Mouse (Mus musculus) liver, embryonic 14.5 days (tissue): ENCODE results near the gene Gm1604a.
"Not testable (repeated sequence)": the region's sequence is repeated elsewhere in the genome, so short reads cannot be mapped to it uniquely, and the experiment has no call there.

Experiments used
- CTCF ChIP-seq: IDR thresholded peaks from 2 replicates; pipeline ENCODE4 v1.5.1; 2016; ENCODE audit warnings: antibody characterized with exemption, low read depth, control low read depth
- EP300 ChIP-seq: IDR thresholded peaks from 2 replicates; pipeline ENCODE4 v1.6.1; 2016; ENCODE audit warnings: antibody characterized with exemption, low read depth

DNA sequence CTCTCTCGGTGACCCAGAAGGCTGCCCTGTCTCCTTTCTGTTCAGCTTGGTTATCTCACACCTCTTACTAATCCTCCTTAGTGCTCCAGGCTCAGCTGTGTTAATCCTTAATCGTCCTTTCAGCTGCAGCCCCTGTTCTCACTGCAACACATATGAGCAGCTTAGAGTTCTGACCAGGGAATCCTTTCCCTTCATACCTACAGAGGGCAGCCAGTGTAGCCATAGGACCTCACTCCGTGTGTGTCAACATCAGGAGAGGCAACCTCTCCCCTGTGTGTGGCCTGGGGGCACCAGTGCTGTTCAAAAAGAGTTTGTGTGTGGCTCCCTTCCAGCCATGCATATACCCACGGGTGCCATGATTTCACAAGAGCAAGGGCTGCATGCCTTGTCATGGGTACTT lies 19.7 kb upstream of the Gm1604a start:
- TF ChIP-seq CTCF, EP300: not testable (repeated sequence)
